Mouse (Mus musculus) neural tube, embryonic 11.5 days (tissue): ENCODE data around the gene Ces1a. TPM values are rescaled to one million over a fixed set of nuclear protein-coding genes. Genes with fewer than 3 reads are reported as not detected.

Experiments used
- ATAC-seq: fragments of 200-750 bp; cut with Nextera tagmentation; 2 replicates; pipeline ENCODE4 v1.8.0; 2017; ENCODE audit warnings: moderate number of reproducible peaks, mild to moderate bottlenecking, moderate TSS enrichment, moderate library complexity; ENCODE audit not compliant: insufficient read depth, low FRiP score, low TSS enrichment
- DNase-seq: peaks from one replicate; pipeline ENCODE4 v3.0.0-alpha.2; 2015; ENCODE audit warnings: low spot score
- H3K27ac ChIP-seq: fragments of 300-500 bp; sonication (generic); 2 replicates; pipeline ENCODE4 v1.5.1; 2014; ENCODE audit warnings: low read depth, mild to moderate bottlenecking, low read length
- H3K27me3 ChIP-seq: fragments of 300-500 bp; sonication (generic); 2 replicates; pipeline ENCODE4 v1.6.1; 2014; ENCODE audit warnings: mild to moderate bottlenecking, low read length, mixed read lengths; ENCODE audit not compliant: control insufficient read depth, insufficient read depth
- H3K36me3 ChIP-seq: fragments of 300-500 bp; sonication (generic); 2 replicates; pipeline ENCODE4 v1.6.1; 2014; ENCODE audit warnings: mild to moderate bottlenecking, low read length, moderate library complexity, mixed read lengths; ENCODE audit not compliant: control insufficient read depth, insufficient read depth
- H3K4me1 ChIP-seq: fragments of 300-500 bp; sonication (generic); 2 replicates; pipeline ENCODE4 v1.6.1; 2014; ENCODE audit warnings: low read length, mixed read lengths; ENCODE audit not compliant: control insufficient read depth, insufficient read depth
- H3K4me2 ChIP-seq: fragments of 300-500 bp; sonication (generic); 2 replicates; pipeline ENCODE4 v1.6.1; 2014; ENCODE audit warnings: low read depth, mild to moderate bottlenecking, moderate library complexity
- H3K4me3 ChIP-seq: fragments of 300-500 bp; sonication (generic); 2 replicates; pipeline ENCODE4 v1.5.1; 2014; ENCODE audit warnings: low read depth, low read length
- H3K9ac ChIP-seq: fragments of 300-500 bp; sonication (generic); 2 replicates; pipeline ENCODE4 v1.6.1; 2014; ENCODE audit warnings: mild to moderate bottlenecking, low read length
- H3K9me3 ChIP-seq: fragments of 300-500 bp; sonication (generic); 2 replicates; pipeline ENCODE4 v1.6.1; 2016; ENCODE audit warnings: low read length; ENCODE audit not compliant: control insufficient read depth
- WGBS: fragments of 180-500 bp; shearing (Covaris S2); extraction: QIAGEN DNeasy Blood & Tissue Kit; methylation state at CpG from one replicate; pipeline ENCODE4 v1.1.7; 2014; 5-methylcytosine and 5-hydroxymethylcytosine counted together
- polyA plus RNA-seq: library from polyadenylated mRNA; unstranded; fragments of >200 nt; fragmentation: Nextera tagmentation; extraction: Ambion mirVana; gene quantifications from 2 replicates; pipeline ENCODE4 v1.2.1, GENCODE M21; 2014

The Ces1a gene
- polyA plus RNA-seq, 1 experiment from 2014 or later, result not detected

DNA sequence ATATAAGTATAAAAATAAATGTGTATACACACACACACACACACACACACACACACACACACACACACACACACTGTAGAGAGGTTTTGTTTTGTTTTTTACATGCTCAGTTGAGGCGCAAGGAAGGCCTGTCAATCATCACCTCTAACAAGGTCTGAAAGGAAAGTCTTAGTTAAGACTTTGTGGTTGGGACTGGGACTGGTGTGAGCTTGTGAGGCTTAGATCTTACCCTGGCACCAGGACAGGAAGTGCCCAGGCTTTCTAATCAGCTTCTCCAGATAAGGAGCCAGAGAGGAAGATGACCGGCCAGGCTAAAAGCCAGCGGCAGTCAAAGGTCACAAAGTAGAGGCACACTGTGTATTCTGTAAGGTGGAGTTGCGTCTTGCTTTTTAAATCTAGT, 33.7 kb downstream of the Ces1a start:
- 82% methylated on average over 4 of the region's 4 CpGs for WGBS

GRCm38 (mm10) chr8:93012226-93012625, 35.8 kb downstream of the Ces1a start:
- H3K4me1 ChIP-seq, result no peaks in the 10 kb centered on the region
- 83% methylated on average over 6 of the region's 6 CpGs for WGBS
- ATAC-seq (no peak), DNase-seq (no peak)
- no peaks in the 10 kb centered on the region for H3K27me3 ChIP-seq
- H3K36me3 ChIP-seq, result no peaks in the 10 kb centered on the region
- H3K9me3 ChIP-seq, result no peaks in the 10 kb centered on the region
- no peak overlapping the region for H3K9ac ChIP-seq
- no peak overlapping the region for H3K4me3 ChIP-seq
- no peak overlapping the region for H3K4me2 ChIP-seq
- no peak overlapping the region for H3K27ac ChIP-seq

More for the DNA sequence above, 33.7 kb downstream of the Ces1a start:
- ATAC-seq (no peak), DNase-seq (no peak)
- H3K9ac ChIP-seq, result no peak overlapping the region
- H3K36me3 ChIP-seq, result no peaks in the 10 kb centered on the region
- H3K27ac ChIP-seq, result no peak overlapping the region
- no peak overlapping the region for H3K4me3 ChIP-seq
- no peaks in the 10 kb centered on the region for H3K4me1 ChIP-seq
- no peak overlapping the region for H3K4me2 ChIP-seq
- no peaks in the 10 kb centered on the region for H3K27me3 ChIP-seq
- H3K9me3 ChIP-seq, result no peaks in the 10 kb centered on the region

GRCm38 (mm10) chr8:93011439-93011838, 36.6 kb downstream of the Ces1a start:
- Histone ChIP-seq H3K9ac (no peak overlapping the region), H3K36me3 (no peaks in the 10 kb centered on the region), H3K27me3 (no peaks in the 10 kb centered on the region), H3K4me2 (no peak overlapping the region), H3K9me3 (no peaks in the 10 kb centered on the region), H3K4me1 (no peaks in the 10 kb centered on the region), H3K27ac (no peak overlapping the region), H3K4me3 (no peak overlapping the region)
- ATAC-seq (peak; percentile 71), DNase-seq (peak; percentile 90)
- 12% methylated on average over 9 of the region's 9 CpGs for WGBS

- DNase-seq (peak; percentile 58), ATAC-seq (no peak)
- H3K4me1 ChIP-seq, result no peaks in the 10 kb centered on the region
- no peaks in the 10 kb centered on the region for H3K27me3 ChIP-seq
- no peaks in the 10 kb centered on the region for H3K9me3 ChIP-seq
- no peak overlapping the region for H3K4me2 ChIP-seq
- no peak overlapping the region for H3K9ac ChIP-seq
- no peak overlapping the region for H3K27ac ChIP-seq
- no peaks in the 10 kb centered on the region for H3K36me3 ChIP-seq
- H3K4me3 ChIP-seq, result no peak overlapping the region
- WGBS, result 33% methylated on average over 5 of the region's 5 CpGs
These were observed 37.7 kb downstream of the Ces1a start for GRCm38 (mm10) chr8:93010286-93010685.

DNA sequence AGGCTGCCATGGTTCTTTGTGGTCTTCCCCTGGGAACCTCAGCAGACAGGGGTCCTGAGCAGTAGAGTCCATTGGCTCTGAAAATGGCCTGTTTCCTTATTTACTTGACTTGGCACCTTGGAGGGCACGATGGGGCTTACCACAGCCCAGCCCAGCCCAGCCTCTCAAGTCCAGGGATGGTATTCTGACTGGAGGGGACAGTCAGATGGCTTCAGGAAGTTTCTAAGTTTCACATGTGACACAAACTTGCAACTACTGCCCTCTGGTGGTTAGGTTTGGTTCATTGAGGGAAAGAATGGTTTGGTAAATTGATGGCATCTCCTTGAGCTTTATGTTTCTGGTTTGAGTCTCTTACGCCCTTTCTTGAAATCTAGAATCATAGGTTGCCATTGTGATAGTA, 49.4 kb downstream of the Ces1a start:
- peak; percentile 54 for DNase-seq
- Histone ChIP-seq H3K4me3 (no peak overlapping the region), H3K4me1 (no peaks in the 10 kb centered on the region), H3K27ac (no peak overlapping the region), H3K27me3 (no peaks in the 10 kb centered on the region), H3K9ac (no peak overlapping the region), H3K9me3 (no peaks in the 10 kb centered on the region), H3K4me2 (no peak overlapping the region), H3K36me3 (no peaks in the 10 kb centered on the region)
- no peak for ATAC-seq
- 48% methylated on average over 2 of the region's 2 CpGs for WGBS

GRCm38 (mm10) chr8:92996840-92997239, 51.2 kb downstream of the Ces1a start:
- no peak overlapping the region for H3K4me3 ChIP-seq
- no peaks in the 10 kb centered on the region for H3K4me1 ChIP-seq
- H3K4me2 ChIP-seq, result no peak overlapping the region
- WGBS, result 40% methylated on average over 5 of the region's 5 CpGs
- H3K27ac ChIP-seq, result no peak overlapping the region
- no peaks in the 10 kb centered on the region for H3K27me3 ChIP-seq
- DNase-seq, result peak; percentile 32
- H3K9me3 ChIP-seq, result no peaks in the 10 kb centered on the region
- no peak for ATAC-seq
- H3K36me3 ChIP-seq, result no peaks in the 10 kb centered on the region
- no peak overlapping the region for H3K9ac ChIP-seq

- no peak overlapping the region for H3K4me3 ChIP-seq
- H3K9ac ChIP-seq, result no peak overlapping the region
- ATAC-seq (no peak), DNase-seq (no peak)
- WGBS, result 69% methylated on average over 2 of the region's 2 CpGs
- no peak overlapping the region for H3K27ac ChIP-seq
- no peak overlapping the region for H3K4me2 ChIP-seq
- no peaks in the 10 kb centered on the region for H3K36me3 ChIP-seq
- no peaks in the 10 kb centered on the region for H3K4me1 ChIP-seq
- no peaks in the 10 kb centered on the region for H3K9me3 ChIP-seq
- no peaks in the 10 kb centered on the region for H3K27me3 ChIP-seq
These were observed 63.6 kb downstream of the Ces1a start for GRCm38 (mm10) chr8:92984376-92984775.

DNA sequence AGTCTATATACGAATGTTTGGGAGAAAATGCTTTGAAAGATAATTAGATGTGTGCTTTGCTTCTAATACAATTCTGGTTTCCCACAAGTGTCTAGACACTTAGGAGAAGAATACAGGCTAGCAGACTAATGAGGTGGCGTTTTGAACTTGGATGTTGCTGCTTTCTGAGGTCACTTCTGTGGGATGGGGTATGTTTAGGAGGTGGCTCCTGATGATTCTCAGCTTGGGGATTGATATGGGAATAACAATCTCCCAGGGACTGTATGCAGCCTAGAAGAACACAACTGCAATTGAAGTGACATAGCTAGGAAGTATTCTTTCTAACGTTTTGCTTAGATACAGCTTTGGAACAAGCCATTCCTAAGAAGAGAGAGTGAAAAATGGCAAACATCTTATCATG, 65.5 kb downstream of the Ces1a start:
- ATAC-seq, result no peak
- no peaks in the 10 kb centered on the region for H3K36me3 ChIP-seq
- no peaks in the 10 kb centered on the region for H3K27me3 ChIP-seq
- no peak overlapping the region for H3K4me2 ChIP-seq
- H3K9me3 ChIP-seq, result no peaks in the 10 kb centered on the region
- H3K27ac ChIP-seq, result no peak overlapping the region
- no peak for DNase-seq
- WGBS, result 88% methylated on average over 3 of the region's 3 CpGs
- H3K9ac ChIP-seq, result no peak overlapping the region
- no peaks in the 10 kb centered on the region for H3K4me1 ChIP-seq
- no peak overlapping the region for H3K4me3 ChIP-seq

DNA sequence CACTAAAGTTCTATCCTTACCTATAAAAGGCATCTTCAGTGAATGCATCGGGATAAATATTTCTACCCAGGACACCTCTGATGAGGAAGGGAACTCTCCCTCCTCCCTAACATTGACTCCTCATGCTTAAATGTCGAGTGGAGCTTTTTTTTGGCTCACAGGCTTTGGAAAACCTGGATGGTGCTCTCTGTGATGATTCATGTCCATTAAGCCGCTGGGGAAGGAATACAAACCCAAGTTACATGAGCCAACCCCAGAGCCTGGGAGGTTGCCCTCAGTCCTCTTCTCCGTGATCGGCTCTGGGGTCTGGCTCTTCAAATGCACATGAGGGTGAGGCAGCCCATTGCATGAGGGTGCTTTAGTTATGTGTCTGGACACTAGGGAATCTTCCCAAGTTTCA, 71.3 kb downstream of the Ces1a start:
- Histone ChIP-seq H3K36me3 (no peaks in the 10 kb centered on the region), H3K27me3 (no peaks in the 10 kb centered on the region), H3K9ac (no peak overlapping the region), H3K9me3 (no peaks in the 10 kb centered on the region), H3K4me1 (no peaks in the 10 kb centered on the region), H3K4me2 (no peak overlapping the region), H3K27ac (no peak overlapping the region), H3K4me3 (no peak overlapping the region)
- 89% methylated on average over 5 of the region's 5 CpGs for WGBS
- DNase-seq, result no peak
- ATAC-seq, result no peak
